Mouse (Mus musculus) E14TG2a.4 (cell line): ENCODE measurements around the gene Rap2c.

ENCODE experiments used
- CTCF ChIP-seq: conservative IDR thresholded peaks from 2 replicates; pipeline ENCODE4 v1.5.1; 2014; ENCODE audit warnings: low read length
- NANOG ChIP-seq: IDR thresholded peaks from 2 replicates; pipeline ENCODE4 v1.6.1; 2014; ENCODE audit warnings: borderline replicate concordance, low read length, mixed read lengths
- POU5F1 ChIP-seq: IDR thresholded peaks from 2 replicates; pipeline ENCODE4 v1.6.1; 2014; ENCODE audit warnings: low read length, borderline replicate concordance

DNA sequence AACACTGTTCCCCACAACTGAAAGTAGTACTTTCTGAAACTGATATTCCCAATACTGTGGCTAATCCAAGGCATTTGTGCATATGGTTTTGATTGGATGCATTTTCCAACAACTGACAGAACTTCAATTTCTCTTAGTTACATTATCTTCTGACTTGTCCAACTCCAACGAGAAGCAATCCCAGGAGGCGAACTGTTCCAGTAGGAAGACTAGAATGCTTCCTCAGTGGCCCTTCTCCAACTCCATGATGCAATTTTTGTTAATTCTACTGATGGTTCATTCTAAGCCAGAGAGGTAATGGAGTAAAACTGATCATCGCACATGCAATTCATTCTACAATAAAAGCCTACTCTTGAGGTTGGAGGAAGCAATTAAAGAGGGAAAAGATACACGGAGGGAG is 7.5 kb downstream of the Rap2c start:
- TF ChIP-seq CTCF, result no peak
- TF ChIP-seq POU5F1, result no peak
- no peak for TF ChIP-seq NANOG
